Mouse (Mus musculus) c-Kit-negative CD71-positive TER-119-positive erythroid progenitor cells, embryonic 14.5 days (primary cell): Measurements from ENCODE around the gene Agl.
A peak's percentile ranks its signal among the peaks of the same experiment; 100 is the strongest.
"Not testable (repeated sequence)": the region's sequence is repeated elsewhere in the genome, so short reads cannot be mapped to it uniquely, and the experiment has no call there.

Experiments used
- DNase-seq: peaks from one replicate; pipeline ENCODE4 v3.0.0-alpha.2; 2013; ENCODE audit warnings: low read depth, low spot score

Agl gene

GRCm38 (mm10) chr3:116816674-116817215, 8.8 kb upstream of the Agl start:
- no peak for DNase-seq

DNA sequence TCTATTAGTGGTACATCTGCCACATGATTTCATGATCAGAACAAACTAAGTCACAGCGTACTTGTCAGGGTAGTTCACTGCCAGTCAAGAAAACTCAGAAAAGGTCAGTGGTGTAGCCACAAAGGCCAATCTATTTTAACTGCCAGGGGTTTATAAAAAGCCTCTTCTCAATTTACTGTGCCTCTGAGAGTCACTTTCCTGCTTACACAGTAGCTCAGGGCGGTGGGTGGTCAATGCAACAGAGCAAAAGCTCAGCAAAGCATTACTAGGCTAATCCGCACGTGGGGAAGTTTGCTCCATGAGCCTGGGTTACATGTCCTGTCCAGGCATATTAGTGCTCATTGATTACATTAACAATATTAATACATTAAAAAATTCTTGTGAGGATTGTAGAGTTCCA, 8.0 kb upstream of the Agl start:
- no peak for DNase-seq

GRCm38 (mm10) chr3:116815305-116815797, 7.4 kb upstream of the Agl start:
- DNase-seq = no peak

DNA sequence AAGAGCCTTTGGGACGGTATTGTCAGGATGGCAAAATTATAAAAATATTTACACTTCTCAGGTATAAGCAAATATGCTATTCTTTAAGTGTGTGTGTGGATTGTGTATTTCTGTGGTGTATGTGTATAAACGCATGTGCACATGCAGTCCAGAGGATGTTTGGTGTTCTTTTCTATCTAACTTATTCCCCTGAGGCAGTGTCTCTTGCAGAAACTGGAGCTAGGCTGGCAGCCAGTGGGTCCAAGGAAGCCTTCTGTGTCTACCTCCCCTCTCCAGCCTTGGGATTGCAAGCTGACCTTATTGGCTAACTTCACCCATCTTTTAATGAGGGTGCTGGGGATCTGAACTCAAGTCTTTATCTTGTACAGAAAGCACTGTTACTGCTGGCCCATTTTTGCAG, 5.0 kb upstream of the Agl start:
- no peak for DNase-seq

- not testable (repeated sequence) for DNase-seq
These were observed 2.4 kb upstream of the Agl start for GRCm38 (mm10) chr3:116810351-116810750.

GRCm38 (mm10) chr3:116809221-116809620, 1.3 kb upstream of the Agl start:
- DNase-seq = no peak

- DNase-seq = no peak
These were observed 696 bp upstream of the Agl start for GRCm38 (mm10) chr3:116808507-116809217.

- DNase-seq = no peak
These were observed 2.1 kb downstream of the Agl start for GRCm38 (mm10) chr3:116805866-116806265.

GRCm38 (mm10) chr3:116804746-116805285, 3.1 kb downstream of the Agl start:
- no peak for DNase-seq

GRCm38 (mm10) chr3:116801755-116802154, 6.2 kb downstream of the Agl start:
- DNase-seq = no peak

- no peak for DNase-seq
These were observed 9.0 kb downstream of the Agl start for GRCm38 (mm10) chr3:116798821-116799510.

- no peak for DNase-seq
These were observed 19.1 kb downstream of the Agl start for GRCm38 (mm10) chr3:116788851-116789250.

DNA sequence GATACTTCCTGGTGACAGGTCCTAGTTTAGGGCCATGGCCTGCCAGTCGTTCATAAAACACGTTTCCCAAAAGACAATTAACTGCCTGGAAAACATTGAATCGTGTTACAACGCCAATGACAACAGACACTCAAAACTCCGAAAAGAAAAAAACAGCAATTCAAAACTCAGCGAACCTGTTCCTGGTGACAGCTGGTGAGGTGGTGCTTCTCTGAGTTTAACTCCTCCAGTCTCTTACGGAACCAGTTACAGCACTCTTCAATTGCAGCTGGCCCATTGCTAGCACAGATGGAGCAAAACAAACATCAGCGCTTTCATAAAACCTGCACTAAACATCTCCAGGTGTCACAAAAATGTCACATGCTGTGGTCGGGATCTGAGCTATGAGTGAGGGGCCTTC, 21.4 kb downstream of the Agl start:
- DNase-seq = no peak

GRCm38 (mm10) chr3:116785820-116786219, 22.1 kb downstream of the Agl start:
- DNase-seq = no peak

GRCm38 (mm10) chr3:116784811-116785210, 23.2 kb downstream of the Agl start:
- DNase-seq = no peak

GRCm38 (mm10) chr3:116784290-116784689, 23.7 kb downstream of the Agl start:
- no peak for DNase-seq

DNA sequence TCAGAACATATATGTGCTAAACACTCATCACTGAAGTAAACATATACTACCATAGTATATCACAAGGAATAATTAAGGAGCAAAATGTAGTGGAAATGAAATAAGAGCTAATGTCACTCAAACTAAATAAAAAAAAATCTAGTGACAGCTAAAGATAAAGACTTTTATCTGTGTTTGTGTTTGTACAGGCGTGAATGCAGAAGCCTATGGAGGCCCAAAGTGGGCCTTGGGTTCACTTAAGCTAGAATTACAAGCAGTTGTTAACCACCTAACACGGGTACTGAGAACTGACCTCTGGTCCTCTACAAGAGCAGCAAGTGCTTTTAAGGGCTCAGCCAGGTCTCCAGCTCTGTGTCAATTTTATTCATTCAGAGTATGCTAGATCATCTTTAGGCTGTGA, 31.0 kb downstream of the Agl start:
- no peak for DNase-seq

DNA sequence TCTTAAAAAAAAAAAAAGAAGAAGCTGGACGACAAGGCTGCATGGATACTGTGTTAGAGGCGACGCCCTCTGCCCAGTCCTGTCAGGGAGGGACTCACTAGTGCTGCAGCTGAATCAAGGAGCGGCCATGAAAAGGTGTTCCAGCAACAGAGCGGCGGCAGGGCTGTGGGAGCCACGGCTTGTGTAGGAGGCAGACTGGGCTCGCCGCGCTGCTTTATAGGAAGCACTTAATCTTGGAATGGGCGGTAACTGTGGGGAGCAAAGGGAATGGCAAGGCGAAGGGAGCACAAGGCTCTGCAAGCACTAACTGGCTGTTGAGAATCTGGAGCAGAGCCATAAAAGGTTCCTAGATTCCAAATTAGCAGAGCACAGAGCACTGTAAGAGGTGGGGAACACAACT, 34.1 kb downstream of the Agl start:
- no peak for DNase-seq

GRCm38 (mm10) chr3:116771597-116771996, 36.4 kb downstream of the Agl start:
- DNase-seq = no peak

GRCm38 (mm10) chr3:116766963-116767362, 41.0 kb downstream of the Agl start:
- peak; percentile 21 for DNase-seq

DNA sequence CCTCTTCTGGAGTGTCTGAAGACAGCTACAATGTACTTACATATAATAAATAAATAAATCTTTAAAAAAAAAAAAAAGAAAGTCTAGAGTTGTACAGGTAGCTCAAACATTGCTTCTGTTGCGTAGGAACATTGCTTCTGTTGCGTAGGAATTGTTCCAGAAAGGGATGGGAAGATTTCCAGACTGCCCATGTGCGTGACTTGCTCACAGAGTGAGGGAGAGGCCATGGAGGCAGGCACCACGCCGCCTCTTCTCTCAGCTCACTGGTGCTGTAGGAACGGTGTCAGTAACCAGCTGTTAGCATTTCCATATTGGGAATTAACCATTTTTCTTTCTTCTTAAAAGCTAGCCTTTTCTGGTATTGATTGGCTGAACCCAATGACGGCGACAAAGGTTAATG, 55.1 kb downstream of the Agl start:
- DNase-seq = no peak

GRCm38 (mm10) chr3:116751191-116751860, 56.6 kb downstream of the Agl start:
- peak; percentile 61 for DNase-seq
